Mouse (Mus musculus) stomach, postnatal 0 days (tissue): ENCODE data around the gene Lrrc25.

ENCODE experiments used
- CTCF ChIP-seq: IDR thresholded peaks from 2 replicates; pipeline ENCODE4 v1.5.1; 2016; ENCODE audit warnings: antibody characterized with exemption, low read depth, mild to moderate bottlenecking, moderate library complexity
- EP300 ChIP-seq: optimal IDR thresholded peaks from 2 replicates; pipeline ENCODE3; 2016; ENCODE audit warnings: antibody characterized with exemption

DNA sequence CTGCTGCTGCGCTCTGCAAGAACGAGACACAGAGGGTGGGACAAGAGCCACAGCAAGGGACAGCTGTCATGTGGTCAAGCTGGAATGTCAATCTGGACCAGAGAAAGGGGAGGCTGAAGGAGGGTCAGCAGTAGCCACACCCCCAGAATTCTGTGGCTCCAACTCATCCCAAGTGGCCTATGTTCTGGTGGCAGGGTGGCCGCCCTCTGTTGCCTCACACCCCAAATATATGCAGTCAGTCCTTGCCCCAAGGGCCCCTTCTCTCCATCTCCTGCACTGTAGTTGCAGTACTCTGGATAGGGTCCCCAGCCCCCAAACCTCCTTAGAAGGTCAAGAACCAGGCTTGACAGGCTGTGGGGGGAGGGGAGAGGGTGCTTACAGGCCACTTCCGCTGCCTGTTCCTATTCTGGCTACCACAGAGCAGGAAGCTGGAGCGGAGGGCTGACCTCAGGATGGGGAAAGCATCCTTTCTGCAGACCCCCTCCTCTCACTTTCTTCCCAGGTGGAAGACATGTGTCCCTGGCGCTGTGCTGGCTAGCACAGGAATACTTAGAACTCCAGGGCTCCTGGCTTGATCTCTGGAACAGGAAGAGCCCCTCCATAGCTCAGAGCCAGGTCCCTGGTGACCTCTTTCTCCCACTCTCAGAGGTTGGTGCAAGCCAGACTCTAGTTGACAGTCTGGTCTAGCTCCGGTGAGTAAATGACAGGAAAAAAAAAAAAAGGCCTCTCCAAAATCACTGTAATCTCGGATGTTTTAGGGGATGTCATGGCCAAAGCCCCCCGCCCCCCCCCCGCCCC is 15.3 kb upstream of the Lrrc25 start:
- TF ChIP-seq CTCF (no peak), EP300 (no peak)
